Mouse (Mus musculus): ENCODE measurements around the gene Bach2. TPM values are rescaled to one million over a fixed set of nuclear protein-coding genes. Genes with fewer than 3 reads are reported as not detected.

Bach2 gene
- total RNA-seq (2018; cell fraction: chromatin; rRNA removed), result 10 to 100 TPM in 1 of 26 experiments, 1 to 10 TPM in 11, under 1 TPM in 14; 0.10 to 12.0 (median 0.63) TPM
- total RNA-seq (2018; cell fraction: cytosol; rRNA removed), result under 1 TPM; 0.07 to 0.73 (median 0.21) TPM
- 1 to 10 TPM in 12 of 26 experiments, under 1 TPM in 14; 0.10 to 5.7 (median 0.79) TPM for total RNA-seq (2018; cell fraction: nucleus; rRNA removed)
- polyA plus RNA-seq (2018), result 0.06 to 0.94 TPM (median 0.17 TPM) in 3 replicates

DNA sequence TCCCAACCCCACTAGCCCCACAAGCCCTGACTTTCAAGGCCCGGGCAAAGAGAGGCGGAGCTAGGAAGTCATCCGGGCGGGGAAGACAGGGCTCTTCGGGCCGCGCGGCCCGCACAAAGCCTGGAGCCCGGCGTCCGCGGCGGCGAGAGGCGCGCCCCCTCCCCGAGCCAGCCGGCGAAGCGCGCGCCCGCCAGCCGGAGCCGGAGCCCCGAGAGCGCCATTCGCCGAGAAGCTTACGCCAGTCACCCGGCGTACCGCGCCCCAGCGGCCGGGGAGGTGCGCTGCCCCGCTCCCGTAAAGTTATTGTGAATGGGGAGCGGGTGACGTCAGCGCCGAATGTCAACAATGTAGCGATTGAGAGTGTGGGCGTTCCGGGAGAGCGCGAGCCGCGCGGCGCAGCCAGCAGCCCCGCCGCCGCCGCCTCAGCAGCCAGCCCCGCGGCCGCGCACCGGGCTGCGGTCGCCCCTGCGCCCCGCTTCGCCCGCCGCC is at the start of gene Bach2:
Gene Bach2 (plus strand): TSS at position 439 of the 489 bp plus-strand sequence.
- WGBS (ENCODE audit: missing documents), result 1% methylated on average over 29 of the region's 69 CpGs
- H3K27ac ChIP-seq, result no peak within 1 kb of the TSS
- no peaks in the 10 kb centered on the region for H3K36me3 ChIP-seq (ENCODE audit: inconsistent target)
- H3K4me3 ChIP-seq (ENCODE audit: inconsistent target), result no peak within 1 kb of the TSS; the same call in 1 of the 2 replicates
- H3K79me2 ChIP-seq (ENCODE audit: inconsistent target), result no peaks in the 10 kb centered on the region

DNA sequence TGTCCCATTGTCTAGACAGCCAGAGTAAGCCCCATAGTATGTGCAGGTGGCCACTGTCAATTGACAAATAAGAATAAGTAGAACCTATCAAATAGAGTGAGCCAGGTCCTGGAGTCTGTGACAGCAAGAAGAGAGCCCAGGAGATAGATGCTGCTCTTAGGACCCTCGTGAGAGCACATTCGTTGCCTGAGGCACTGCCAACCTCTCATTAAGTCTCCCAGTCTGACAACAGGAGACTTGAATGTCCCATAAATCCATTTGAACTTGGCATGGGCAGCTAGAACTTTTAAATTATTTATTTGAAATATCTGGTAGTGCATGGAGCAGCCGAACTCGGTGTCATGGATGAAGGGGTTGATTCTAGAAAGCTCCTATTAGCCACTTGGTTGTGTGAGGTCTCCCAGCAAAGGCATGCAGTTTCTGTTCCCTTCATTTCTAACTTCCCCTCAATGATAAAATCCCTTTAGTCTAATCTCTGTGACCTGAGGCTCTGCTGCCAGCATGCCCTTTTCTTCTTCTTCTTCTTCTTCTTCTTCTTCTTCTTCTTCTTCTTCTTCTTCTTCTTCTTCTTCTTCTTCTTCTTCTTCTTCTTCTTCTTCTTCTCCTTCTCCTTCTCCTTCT is 49.1 kb upstream of the Bach2 start:
- H3K27ac ChIP-seq, result no peak overlapping the region
- WGBS (ENCODE audit: missing documents), result 83% methylated on average over 4 of the region's 4 CpGs
- H3K4me3 ChIP-seq (ENCODE audit: inconsistent target), result no peak overlapping the region
- H3K79me2 ChIP-seq (ENCODE audit: inconsistent target), result no peaks in the 10 kb centered on the region
- no peaks in the 10 kb centered on the region for H3K36me3 ChIP-seq (ENCODE audit: inconsistent target)

- no peaks in the 10 kb centered on the region for H3K36me3 ChIP-seq (ENCODE audit: inconsistent target)
- no peak overlapping the region for H3K27ac ChIP-seq
- H3K4me3 ChIP-seq (ENCODE audit: inconsistent target), result no peak overlapping the region
- no peaks in the 10 kb centered on the region for H3K79me2 ChIP-seq (ENCODE audit: inconsistent target)
- WGBS (ENCODE audit: missing documents), result 36% methylated on average over 8 of the region's 8 CpGs
Observed at GRCm38 (mm10) chr4:32190506-32190905, 48.1 kb upstream of the Bach2 start.

DNA sequence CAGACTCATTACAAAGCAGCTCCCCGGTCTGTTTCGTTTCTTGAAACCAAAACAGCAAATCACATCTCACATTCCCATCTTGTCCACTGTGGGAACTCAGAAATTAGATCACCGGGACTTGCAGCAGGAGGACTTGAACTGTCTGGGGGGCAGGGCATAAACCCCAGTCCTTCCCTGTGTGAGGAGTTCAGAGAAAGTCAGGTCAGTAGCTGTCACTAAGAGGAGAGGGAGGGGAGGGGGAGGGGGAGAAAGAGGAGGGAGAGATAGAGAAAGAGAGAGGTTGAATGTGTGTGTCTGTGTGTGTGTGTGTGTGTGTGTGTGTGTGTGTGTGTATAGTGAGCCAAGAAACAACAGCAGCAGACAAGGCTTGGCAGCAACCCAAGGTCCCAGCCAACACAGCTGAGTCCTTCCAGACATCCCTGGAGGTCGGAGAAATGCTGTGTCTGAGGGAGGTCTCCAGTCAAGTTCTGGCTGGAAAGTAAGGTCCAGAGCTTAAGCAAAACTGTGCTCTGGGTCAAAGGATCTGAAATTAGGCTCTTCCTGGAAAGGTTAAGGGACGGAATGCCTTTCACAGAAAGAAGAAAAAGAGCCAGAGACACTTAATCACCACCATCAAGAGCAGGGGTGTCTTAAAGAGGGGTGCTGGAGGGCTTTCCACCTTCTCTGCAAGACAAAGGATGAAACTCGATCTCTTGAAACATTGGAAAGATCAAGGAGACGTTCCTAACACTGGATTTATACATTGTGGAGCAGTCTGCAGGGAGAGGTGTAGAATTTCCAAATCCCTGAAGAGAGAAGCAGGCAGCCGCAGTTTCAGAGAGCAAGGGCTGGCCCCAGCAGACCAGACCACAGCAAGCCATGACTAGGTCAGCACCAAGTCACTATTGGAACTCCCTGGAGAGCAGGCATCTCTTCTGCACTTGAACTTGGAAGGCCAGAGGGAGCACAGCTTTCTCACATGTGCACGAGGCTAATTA is 42.4 kb upstream of the Bach2 start:
- no peaks in the 10 kb centered on the region for H3K36me3 ChIP-seq (ENCODE audit: inconsistent target)
- 81% methylated on average over 8 of the region's 9 CpGs for WGBS (ENCODE audit: missing documents)
- H3K79me2 ChIP-seq (ENCODE audit: inconsistent target), result no peaks in the 10 kb centered on the region
- H3K27ac ChIP-seq, result no peak overlapping the region
- no peak overlapping the region for H3K4me3 ChIP-seq (ENCODE audit: inconsistent target)

- Histone ChIP-seq H3K4me3 (ENCODE audit: inconsistent target) (no peak overlapping the region), H3K79me2 (ENCODE audit: inconsistent target) (no peaks in the 10 kb centered on the region), H3K27ac (no peak overlapping the region), H3K36me3 (ENCODE audit: inconsistent target) (no peaks in the 10 kb centered on the region)
- WGBS (ENCODE audit: missing documents), result 89% methylated on average over 1 of the region's 1 CpGs
Observed at GRCm38 (mm10) chr4:32198031-32198430, 40.6 kb upstream of the Bach2 start.

GRCm38 (mm10) chr4:32198589-32198988 is 40.0 kb upstream of the Bach2 start:
- Histone ChIP-seq H3K4me3 (ENCODE audit: inconsistent target) (no peak overlapping the region), H3K79me2 (ENCODE audit: inconsistent target) (no peaks in the 10 kb centered on the region), H3K36me3 (ENCODE audit: inconsistent target) (no peaks in the 10 kb centered on the region), H3K27ac (no peak overlapping the region)
- WGBS (ENCODE audit: missing documents), result 81% methylated on average over 7 of the region's 7 CpGs

DNA sequence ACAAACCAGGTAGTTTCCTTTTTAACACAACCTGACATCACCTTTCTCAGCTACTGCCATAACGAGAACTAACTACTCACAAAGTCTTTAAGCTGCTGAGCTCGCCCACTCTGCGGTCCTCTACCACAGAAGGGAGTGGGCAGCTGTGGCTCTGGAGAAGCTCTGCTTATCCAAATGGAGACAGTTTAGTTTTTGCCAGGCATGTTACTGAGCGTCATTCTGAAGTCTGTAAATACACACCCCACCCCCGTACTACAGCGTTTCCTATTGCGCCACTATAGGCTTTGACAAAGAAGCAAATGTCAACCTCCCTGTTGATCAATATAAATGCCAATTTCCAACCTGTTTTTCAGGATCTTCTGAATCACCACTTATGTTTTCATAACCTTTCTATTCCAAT is 39.4 kb upstream of the Bach2 start:
- H3K36me3 ChIP-seq (ENCODE audit: inconsistent target), result no peaks in the 10 kb centered on the region
- H3K4me3 ChIP-seq (ENCODE audit: inconsistent target), result no peak overlapping the region
- WGBS (ENCODE audit: missing documents), result 86% methylated on average over 7 of the region's 7 CpGs
- no peaks in the 10 kb centered on the region for H3K79me2 ChIP-seq (ENCODE audit: inconsistent target)
- no peak overlapping the region for H3K27ac ChIP-seq

DNA sequence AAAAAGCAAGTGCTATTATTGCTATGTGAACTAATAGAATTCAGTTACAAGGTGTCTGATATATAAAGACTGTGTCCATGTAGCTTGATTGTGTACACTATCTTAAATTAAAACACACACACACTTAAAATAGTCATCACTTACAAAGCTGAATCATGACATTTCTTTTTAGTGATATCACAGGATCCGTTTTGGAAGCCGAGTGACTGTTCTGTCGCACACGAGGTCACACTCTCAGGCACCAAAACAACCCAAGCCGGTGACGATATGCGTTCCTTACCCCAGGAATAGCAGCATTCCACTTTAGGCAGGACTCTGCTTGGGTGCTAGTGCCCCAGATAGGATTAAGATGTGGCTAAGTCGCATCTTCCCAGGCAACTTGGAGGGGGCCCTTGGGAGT is 37.5 kb upstream of the Bach2 start:
- over 99% methylated on average over 8 of the region's 8 CpGs for WGBS (ENCODE audit: missing documents)
- no peak overlapping the region for H3K27ac ChIP-seq
- H3K4me3 ChIP-seq (ENCODE audit: inconsistent target), result no peak overlapping the region
- no peaks in the 10 kb centered on the region for H3K79me2 ChIP-seq (ENCODE audit: inconsistent target)
- H3K36me3 ChIP-seq (ENCODE audit: inconsistent target), result no peaks in the 10 kb centered on the region

DNA sequence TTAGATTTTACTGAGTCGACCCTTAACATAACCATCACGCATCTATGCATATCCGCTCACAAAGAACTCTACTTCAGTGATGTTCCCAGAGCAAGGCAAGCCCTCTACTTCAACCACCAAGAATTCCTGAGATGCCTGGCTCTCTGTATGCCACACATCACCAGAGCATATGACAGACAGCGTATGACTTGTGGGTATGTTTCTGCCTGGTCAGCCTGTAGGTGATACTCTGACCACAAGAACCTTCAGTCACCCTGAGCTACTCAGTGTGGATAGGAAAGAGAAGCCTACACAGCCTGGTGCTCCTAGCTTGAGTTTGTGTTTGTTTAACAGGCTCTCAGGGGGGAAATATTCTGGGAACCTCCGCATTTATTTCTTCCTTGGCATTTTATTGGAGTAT is 36.2 kb upstream of the Bach2 start:
- H3K79me2 ChIP-seq (ENCODE audit: inconsistent target), result no peaks in the 10 kb centered on the region
- 100% methylated on average over 5 of the region's 5 CpGs for WGBS (ENCODE audit: missing documents)
- no peak overlapping the region for H3K4me3 ChIP-seq (ENCODE audit: inconsistent target)
- H3K27ac ChIP-seq, result no peak overlapping the region
- H3K36me3 ChIP-seq (ENCODE audit: inconsistent target), result no peaks in the 10 kb centered on the region

DNA sequence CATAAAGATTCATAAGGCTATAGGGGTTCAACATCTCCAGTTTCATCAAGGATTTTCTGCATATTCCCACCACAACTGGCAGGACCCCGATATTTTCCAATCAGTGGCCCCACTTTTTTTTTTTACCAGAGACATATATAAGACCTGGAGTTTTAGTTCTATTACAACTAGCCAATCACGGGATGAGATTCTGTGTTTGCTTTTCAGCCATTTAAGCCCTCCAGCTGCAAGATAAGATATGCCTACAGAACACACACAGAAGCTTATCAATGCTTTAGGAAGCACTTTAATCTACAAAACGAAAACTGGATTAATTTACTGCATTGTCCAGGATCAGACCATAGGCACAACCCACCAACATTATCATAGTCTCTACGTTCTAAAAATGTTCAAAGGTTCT is 33.8 kb upstream of the Bach2 start:
- Histone ChIP-seq H3K27ac (no peak overlapping the region), H3K36me3 (ENCODE audit: inconsistent target) (no peaks in the 10 kb centered on the region), H3K79me2 (ENCODE audit: inconsistent target) (no peaks in the 10 kb centered on the region), H3K4me3 (ENCODE audit: inconsistent target) (no peak overlapping the region)
- WGBS (ENCODE audit: missing documents), result 93% methylated on average over 4 of the region's 4 CpGs

GRCm38 (mm10) chr4:32205825-32206224 is 32.8 kb upstream of the Bach2 start:
- H3K36me3 ChIP-seq (ENCODE audit: inconsistent target), result no peaks in the 10 kb centered on the region
- no peaks in the 10 kb centered on the region for H3K79me2 ChIP-seq (ENCODE audit: inconsistent target)
- no peak overlapping the region for H3K4me3 ChIP-seq (ENCODE audit: inconsistent target)
- H3K27ac ChIP-seq, result no peak overlapping the region
- 86% methylated on average over 2 of the region's 2 CpGs for WGBS (ENCODE audit: missing documents)

DNA sequence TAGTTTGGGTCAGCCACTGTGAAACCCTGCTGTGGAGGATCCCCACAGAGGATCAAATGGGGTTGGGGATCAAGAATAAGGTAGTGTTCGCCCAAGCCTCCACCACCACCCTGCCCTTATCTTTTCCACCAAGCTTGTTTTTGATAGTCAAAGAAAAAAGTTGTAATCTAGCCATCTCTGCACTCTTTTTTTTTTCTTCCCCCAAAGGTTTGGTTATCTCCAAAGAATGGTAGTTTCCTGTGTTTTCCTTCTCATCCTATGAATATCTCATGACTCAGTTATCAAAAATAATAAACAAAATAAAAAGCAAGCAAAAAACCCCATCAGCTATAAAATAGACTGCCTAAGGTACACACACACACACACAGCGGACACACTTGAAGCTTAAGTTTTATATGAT is 28.6 kb upstream of the Bach2 start:
- no peak overlapping the region for H3K27ac ChIP-seq
- no peaks in the 10 kb centered on the region for H3K79me2 ChIP-seq (ENCODE audit: inconsistent target)
- no peak overlapping the region for H3K4me3 ChIP-seq (ENCODE audit: inconsistent target)
- no peaks in the 10 kb centered on the region for H3K36me3 ChIP-seq (ENCODE audit: inconsistent target)
- WGBS (ENCODE audit: missing documents), result 83% methylated on average over 2 of the region's 2 CpGs

DNA sequence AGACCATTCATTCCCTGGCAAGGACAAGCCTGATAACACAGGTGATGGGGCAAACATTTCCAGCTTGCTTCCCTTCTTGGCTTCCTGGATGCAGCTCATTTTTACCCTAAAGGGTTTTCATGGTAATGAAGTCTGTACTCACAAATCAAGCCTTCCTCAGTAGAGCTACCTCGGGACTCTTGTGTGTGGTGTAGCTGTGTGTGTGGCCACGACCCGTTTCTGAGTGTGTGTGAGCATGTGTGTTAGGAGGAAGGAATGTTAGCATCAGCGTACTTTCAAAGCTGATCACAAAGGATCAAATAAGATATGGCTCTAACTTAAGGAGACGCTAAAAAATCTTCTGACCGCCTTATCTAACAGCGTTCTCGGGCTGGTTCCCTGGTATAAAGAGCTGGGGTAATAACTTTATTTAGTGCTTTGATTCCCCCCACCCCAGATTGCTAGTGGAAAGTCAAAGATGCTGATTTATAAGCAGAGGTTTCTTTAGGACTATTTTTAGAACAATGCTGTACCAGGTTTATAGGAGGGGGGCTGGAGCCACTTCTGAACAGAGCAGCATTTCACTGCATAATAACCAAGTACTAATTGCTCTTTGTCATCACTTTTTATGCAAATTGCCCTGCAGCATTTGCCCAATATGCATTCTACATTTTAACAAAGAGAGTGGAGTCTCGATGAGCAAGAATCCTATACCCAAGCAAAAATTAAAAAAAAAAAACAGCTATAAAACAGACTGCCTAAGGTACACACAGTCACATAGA is 28.0 kb upstream of the Bach2 start:
- WGBS (ENCODE audit: missing documents), result 83% methylated on average over 9 of the region's 9 CpGs
- H3K36me3 ChIP-seq (ENCODE audit: inconsistent target), result no peaks in the 10 kb centered on the region
- no peak overlapping the region for H3K27ac ChIP-seq
- no peaks in the 10 kb centered on the region for H3K79me2 ChIP-seq (ENCODE audit: inconsistent target)
- no peak overlapping the region for H3K4me3 ChIP-seq (ENCODE audit: inconsistent target)

GRCm38 (mm10) chr4:32212593-32212992 is 26.0 kb upstream of the Bach2 start:
- H3K27ac ChIP-seq, result no peak overlapping the region
- H3K79me2 ChIP-seq (ENCODE audit: inconsistent target), result no peaks in the 10 kb centered on the region
- H3K36me3 ChIP-seq (ENCODE audit: inconsistent target), result no peaks in the 10 kb centered on the region
- no peak overlapping the region for H3K4me3 ChIP-seq (ENCODE audit: inconsistent target)
